8 mouse cellular contexts compared by ENCODE assay signal in genomic region chr10:126905086-126905485, GRCm38 (mm10). TPM values are rescaled to one million over a fixed set of nuclear protein-coding genes. Genes with fewer than 3 reads are reported as not detected.
A peak's percentile ranks its signal among the peaks of the same experiment; 100 is the strongest.
DNase-seq lines count a peak whose midpoint lies in the region; ATAC-seq and TF ChIP-seq lines count a peak whose summit lies in the region.

No protein-coding gene starts in this region.

- WGBS in hindbrain, embryonic 14.5 days, result 69% methylated on average over 8 of the region's 8 CpGs
- WGBS in midbrain, embryonic 13.5 days, result 75% methylated on average over 8 of the region's 8 CpGs

- peak overlapping the region; percentile 62 for H3K4me3 ChIP-seq in left cerebral cortex, adult 2 months
- peak overlapping the region; percentile 38 for H3K4me3 ChIP-seq in hindbrain, embryonic 14.5 days (replicated peaks; ENCODE audit: low read length)
- H3K4me3 ChIP-seq in midbrain, embryonic 13.5 days (replicated peaks), result peak overlapping the region; percentile 49

- no peak for DNase-seq in left cerebral cortex, adult 2 months (ENCODE audit: extremely low spot score in 1 of 2, low spot score in 2 of 2)
- DNase-seq in left cerebral cortex, postnatal 10 days (ENCODE audit: extremely low spot score in 1 of 2, low spot score in 2 of 2), result no peak
- DNase-seq in brain, embryonic 14.5 days (ENCODE audit: low read depth), result no peak
- no peak for DNase-seq in hindbrain, embryonic 14.5 days (ENCODE audit: low spot score)
- no peak for DNase-seq in layer of hippocampus, adult 11-12 months (ENCODE audit: low spot score)
- no peak for DNase-seq in gastrocnemius, postnatal 36 days
- no peak for DNase-seq in cerebellum, postnatal 36 days

- H3K4me1 ChIP-seq in hindbrain, embryonic 14.5 days (replicated peaks; ENCODE audit: control insufficient read depth, insufficient read depth, low read length), result no peaks in the 10 kb centered on the region
- peaks cover 12% of the 10 kb centered on the region for H3K4me1 ChIP-seq in midbrain, embryonic 13.5 days (replicated peaks)

- no peak for ATAC-seq in hindbrain, embryonic 14.5 days (ENCODE audit: low FRiP score)
- no peak for ATAC-seq in midbrain, embryonic 13.5 days

- H3K36me3 ChIP-seq in hindbrain, embryonic 14.5 days (replicated peaks; ENCODE audit: control insufficient read depth, insufficient read depth), result no peaks in the 10 kb centered on the region
- H3K36me3 ChIP-seq in midbrain, embryonic 13.5 days, result no peaks in the 10 kb centered on the region

- H3K9me3 ChIP-seq in hindbrain, embryonic 14.5 days (ENCODE audit: control insufficient read depth, low read length), result no peaks in the 10 kb centered on the region
- no peaks in the 10 kb centered on the region for H3K9me3 ChIP-seq in midbrain, embryonic 13.5 days

- peak overlapping the region; percentile 70; the same call in 1 of the 2 replicates for H3K27ac ChIP-seq in left cerebral cortex, adult 2 months
- peak overlapping the region; percentile 76; the same call in 1 of the 2 replicates for H3K27ac ChIP-seq in hindbrain, embryonic 14.5 days
- no peak overlapping the region for H3K27ac ChIP-seq in midbrain, embryonic 13.5 days

- H3K9ac ChIP-seq in hindbrain, embryonic 14.5 days, result peak overlapping the region; percentile 57; the same call in 1 of the 2 replicates
- H3K9ac ChIP-seq in midbrain, embryonic 13.5 days (replicated peaks), result no peak overlapping the region; the same call in 1 of the 2 replicates

- H3K27me3 ChIP-seq in hindbrain, embryonic 14.5 days (ENCODE audit: control insufficient read depth, insufficient read depth, low read length), result no peaks in the 10 kb centered on the region
- no peaks in the 10 kb centered on the region for H3K27me3 ChIP-seq in midbrain, embryonic 13.5 days

- intact Hi-C loops in left cerebral cortex, adult 2 months (cut with DNase I), result no loop called here
- intact Hi-C loops in left cerebral cortex, postnatal 10 days (cut with DNase I), result no loop called here
- intact Hi-C loops in gastrocnemius, postnatal 36 days (cut with DNase I), result no loop called here

- peak; percentile 46 for TF ChIP-seq CTCF in left cerebral cortex, adult 2 months (IDR thresholded peaks at IDR 0.05)
- peak; percentile 36; the same call in 1 of the 2 replicates for TF ChIP-seq CTCF in brain, embryonic 14.5 days (IDR thresholded peaks at IDR 0.05; ENCODE audit: borderline replicate concordance, extremely low read depth, insufficient read depth, insufficient read length)

- no peak for TF ChIP-seq POLR2A in brain, embryonic 14.5 days (IDR thresholded peaks at IDR 0.05; ENCODE audit: borderline replicate concordance, extremely low read depth, insufficient read depth, insufficient read length, poor library complexity, severe bottlenecking)

- peak overlapping the region; percentile 72 for H3K4me2 ChIP-seq in hindbrain, embryonic 14.5 days (replicated peaks)
- H3K4me2 ChIP-seq in midbrain, embryonic 13.5 days (replicated peaks), result peak overlapping the region; percentile 67

RNA-seq across cellular contexts. Expression of gene Atp23, which starts 3.9 kb away (rescaled TPM):
- total RNA-seq in left cerebral cortex, adult 2 months (2021), result 10 to 100 TPM; 11.7 TPM
- total RNA-seq in left cerebral cortex, postnatal 10 days (2021), result 10 to 100 TPM in 1 of 2 experiments, 1 to 10 TPM in 1; 8.6 to 10.2 TPM
- 8.6 and 9.6 TPM in 2 replicates for polyA plus RNA-seq in brain, embryonic 14.5 days (2012; rRNA removed)
- polyA plus RNA-seq in hindbrain, embryonic 14.5 days (2014; fragmentation: Nextera tagmentation; extraction: Ambion mirVana), result 15.9 and 16.5 TPM in 2 replicates
- 9.1 and 9.2 TPM in 2 replicates for polyA plus RNA-seq in midbrain, embryonic 13.5 days (2015; fragmentation: Nextera tagmentation; extraction: Ambion mirVana)
- 1 to 10 TPM; 1.3 to 1.7 TPM for total RNA-seq in gastrocnemius, postnatal 36 days (2021)
